Mouse (Mus musculus) midbrain, embryonic 16.5 days (tissue): ENCODE measurements around the gene BC030870. TPM values are rescaled to one million over a fixed set of nuclear protein-coding genes. Genes with fewer than 3 reads are reported as not detected.

ENCODE experiments used
- ATAC-seq: fragments of 200-750 bp; cut with Nextera tagmentation; 2 replicates; pipeline ENCODE4 v1.8.0; 2017; ENCODE audit warnings: moderate TSS enrichment
- H3K27ac ChIP-seq: fragments of 300-500 bp; sonication (generic); 2 replicates; pipeline ENCODE4 v1.5.1; 2014; ENCODE audit warnings: mild to moderate bottlenecking, low read length, mixed read lengths
- H3K27me3 ChIP-seq: fragments of 300-500 bp; sonication (generic); 2 replicates; pipeline ENCODE4 v1.6.1; 2014; ENCODE audit warnings: low read depth, low read length, mixed read lengths; ENCODE audit not compliant: control insufficient read depth, insufficient read depth
- H3K36me3 ChIP-seq: fragments of 300-500 bp; sonication (generic); 2 replicates; pipeline ENCODE4 v1.6.1; 2014; ENCODE audit warnings: mild to moderate bottlenecking, low read length, moderate library complexity, mixed read lengths; ENCODE audit not compliant: control insufficient read depth, insufficient read depth
- H3K4me1 ChIP-seq: fragments of 300-500 bp; sonication (generic); 2 replicates; pipeline ENCODE4 v1.6.1; 2014; ENCODE audit warnings: mild to moderate bottlenecking, low read length, mixed read lengths; ENCODE audit not compliant: control insufficient read depth, insufficient read depth
- H3K4me2 ChIP-seq: fragments of 300-500 bp; sonication (generic); 2 replicates; pipeline ENCODE4 v1.6.1; 2014; ENCODE audit warnings: mild to moderate bottlenecking, low read length, mixed read lengths
- H3K4me3 ChIP-seq: fragments of 300-500 bp; sonication (generic); 2 replicates; pipeline ENCODE4 v1.5.1; 2014; ENCODE audit warnings: low read depth, mild to moderate bottlenecking, low read length, moderate library complexity, mixed read lengths
- H3K9ac ChIP-seq: fragments of 300-500 bp; sonication (generic); 2 replicates; pipeline ENCODE4 v1.6.1; 2014; ENCODE audit warnings: low read depth, low read length, mixed read lengths
- H3K9me3 ChIP-seq: fragments of 300-500 bp; sonication (generic); replicated peaks from 2 replicates; pipeline ENCODE4 v1.6.1; 2014; ENCODE audit warnings: mild to moderate bottlenecking, low read length, mixed read lengths; ENCODE audit not compliant: control insufficient read depth, poor library complexity, severe bottlenecking
- WGBS: fragments of 180-500 bp; shearing (Covaris S2); extraction: QIAGEN DNeasy Blood & Tissue Kit; methylation state at CpG from one replicate; pipeline ENCODE4 v1.1.7; 2014; 5-methylcytosine and 5-hydroxymethylcytosine counted together
- polyA plus RNA-seq: library from polyadenylated mRNA; unstranded; fragments of >200 nt; fragmentation: Nextera tagmentation; extraction: Ambion mirVana; gene quantifications from 2 replicates; pipeline ENCODE4 v1.2.1, GENCODE M21; 2015

BC030870 gene
- polyA plus RNA-seq, 1 experiment from 2014 or later = not detected

GRCm38 (mm10) chr8:65126014-65126413 lies 3.3 kb downstream of the BC030870 start:
- Histone ChIP-seq H3K4me1 (no peaks in the 10 kb centered on the region), H3K36me3 (no peaks in the 10 kb centered on the region), H3K4me2 (no peak overlapping the region), H3K27ac (no peak overlapping the region), H3K9ac (no peak overlapping the region), H3K4me3 (no peak overlapping the region), H3K27me3 (no peaks in the 10 kb centered on the region), H3K9me3 (no peaks in the 10 kb centered on the region)
- no peak for ATAC-seq
- WGBS = 95% methylated on average over 1 of the region's 1 CpGs

- H3K4me1 ChIP-seq = no peaks in the 10 kb centered on the region
- H3K9ac ChIP-seq = no peak overlapping the region
- H3K27ac ChIP-seq = no peak overlapping the region
- WGBS = 91% methylated on average over 6 of the region's 6 CpGs
- no peaks in the 10 kb centered on the region for H3K9me3 ChIP-seq
- ATAC-seq = no peak
- H3K27me3 ChIP-seq = no peaks in the 10 kb centered on the region
- no peak overlapping the region for H3K4me2 ChIP-seq
- H3K36me3 ChIP-seq = no peaks in the 10 kb centered on the region
- no peak overlapping the region for H3K4me3 ChIP-seq
These were observed 17.3 kb downstream of the BC030870 start for GRCm38 (mm10) chr8:65112092-65112491.

DNA sequence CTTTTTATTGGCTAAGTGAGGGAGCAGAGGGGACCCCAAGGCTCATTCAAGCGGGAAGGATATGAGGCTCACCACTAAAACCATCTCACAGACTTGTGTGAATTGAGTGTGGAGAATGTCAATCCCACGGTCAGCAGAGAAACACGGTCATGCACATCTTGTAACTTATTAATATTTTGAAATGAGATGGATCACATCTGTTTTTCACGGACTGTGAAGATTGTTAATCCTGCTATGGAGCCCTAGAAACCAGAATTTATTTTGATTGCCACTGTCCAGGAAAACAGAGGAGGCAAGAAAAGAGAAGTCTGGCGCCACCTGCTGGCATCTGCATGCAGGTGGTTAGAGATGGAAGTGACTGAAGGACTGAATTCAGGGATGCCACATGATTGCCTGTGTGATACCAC lies 19.1 kb downstream of the BC030870 start:
- H3K27me3 ChIP-seq = no peaks in the 10 kb centered on the region
- no peak overlapping the region for H3K4me2 ChIP-seq
- H3K4me1 ChIP-seq = no peaks in the 10 kb centered on the region
- ATAC-seq = peak; percentile 92
- H3K4me3 ChIP-seq = no peak overlapping the region
- H3K9me3 ChIP-seq = no peaks in the 10 kb centered on the region
- no peak overlapping the region for H3K27ac ChIP-seq
- WGBS = 43% methylated on average over 5 of the region's 5 CpGs
- H3K9ac ChIP-seq = no peak overlapping the region
- no peaks in the 10 kb centered on the region for H3K36me3 ChIP-seq

GRCm38 (mm10) chr8:65108936-65109335 lies 20.4 kb downstream of the BC030870 start:
- WGBS = 85% methylated on average over 6 of the region's 6 CpGs
- Histone ChIP-seq H3K9ac (no peak overlapping the region), H3K27ac (no peak overlapping the region), H3K36me3 (no peaks in the 10 kb centered on the region), H3K27me3 (no peaks in the 10 kb centered on the region), H3K4me1 (no peaks in the 10 kb centered on the region), H3K4me2 (no peak overlapping the region), H3K9me3 (no peaks in the 10 kb centered on the region), H3K4me3 (no peak overlapping the region)
- ATAC-seq = no peak

- Histone ChIP-seq H3K36me3 (no peaks in the 10 kb centered on the region), H3K4me1 (no peaks in the 10 kb centered on the region), H3K9me3 (no peaks in the 10 kb centered on the region), H3K27ac (no peak overlapping the region), H3K27me3 (no peaks in the 10 kb centered on the region), H3K4me3 (no peak overlapping the region), H3K4me2 (no peak overlapping the region), H3K9ac (no peak overlapping the region)
- no peak for ATAC-seq
- WGBS = 96% methylated on average over 25 of the region's 25 CpGs
These were observed 21.2 kb downstream of the BC030870 start for GRCm38 (mm10) chr8:65107936-65108718.

GRCm38 (mm10) chr8:65104041-65104440 lies 25.3 kb downstream of the BC030870 start:
- no peaks in the 10 kb centered on the region for H3K9me3 ChIP-seq

GRCm38 (mm10) chr8:65103632-65104031 lies 25.7 kb downstream of the BC030870 start:
- no peak overlapping the region for H3K4me2 ChIP-seq
- H3K36me3 ChIP-seq = no peaks in the 10 kb centered on the region
- peak; percentile 69 for ATAC-seq
- no peaks in the 10 kb centered on the region for H3K9me3 ChIP-seq
- H3K4me3 ChIP-seq = no peak overlapping the region
- H3K27me3 ChIP-seq = no peaks in the 10 kb centered on the region
- no peak overlapping the region for H3K27ac ChIP-seq
- no peak overlapping the region for H3K9ac ChIP-seq
- no peaks in the 10 kb centered on the region for H3K4me1 ChIP-seq
- WGBS = 45% methylated on average over 7 of the region's 7 CpGs

More at GRCm38 (mm10) chr8:65104041-65104440, 25.3 kb downstream of the BC030870 start:
- ATAC-seq = no peak
- Histone ChIP-seq H3K27ac (no peak overlapping the region), H3K36me3 (no peaks in the 10 kb centered on the region), H3K4me3 (no peak overlapping the region), H3K9ac (no peak overlapping the region), H3K4me2 (no peak overlapping the region), H3K4me1 (no peaks in the 10 kb centered on the region), H3K27me3 (no peaks in the 10 kb centered on the region)
- WGBS = 81% methylated on average over 4 of the region's 4 CpGs

DNA sequence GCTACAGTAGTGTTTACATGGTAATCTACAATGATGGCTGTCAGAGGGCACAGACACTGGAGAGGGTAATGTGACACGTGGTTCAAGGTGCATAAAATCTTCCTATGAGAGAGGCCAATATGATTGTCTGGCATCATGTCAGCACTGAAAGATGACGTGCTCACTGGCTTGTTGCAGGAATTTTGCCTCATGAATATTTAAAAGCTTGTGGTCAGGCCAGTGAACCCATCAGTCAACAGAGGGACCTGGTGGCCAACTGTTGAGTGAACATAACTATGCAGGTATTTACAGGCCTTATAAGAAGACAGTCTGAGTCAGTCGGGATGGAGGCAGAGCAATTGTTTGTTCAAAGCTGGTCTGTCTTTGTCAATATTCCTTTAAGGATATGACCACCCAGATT lies 29.6 kb downstream of the BC030870 start:
- WGBS = 57% methylated on average over 3 of the region's 3 CpGs
- no peak for ATAC-seq
- Histone ChIP-seq H3K4me3 (no peak overlapping the region), H3K9me3 (no peaks in the 10 kb centered on the region), H3K27ac (no peak overlapping the region), H3K4me2 (no peak overlapping the region), H3K36me3 (no peaks in the 10 kb centered on the region), H3K9ac (no peak overlapping the region), H3K4me1 (no peaks in the 10 kb centered on the region), H3K27me3 (no peaks in the 10 kb centered on the region)

GRCm38 (mm10) chr8:65097760-65098415 lies 31.5 kb downstream of the BC030870 start:
- no peaks in the 10 kb centered on the region for H3K27me3 ChIP-seq
- no peak overlapping the region for H3K4me2 ChIP-seq
- no peak overlapping the region for H3K27ac ChIP-seq
- H3K4me3 ChIP-seq = no peak overlapping the region
- H3K4me1 ChIP-seq = no peaks in the 10 kb centered on the region
- H3K9me3 ChIP-seq = no peaks in the 10 kb centered on the region
- ATAC-seq = no peak
- no peak overlapping the region for H3K9ac ChIP-seq
- no peaks in the 10 kb centered on the region for H3K36me3 ChIP-seq
- 66% methylated on average over 7 of the region's 7 CpGs for WGBS
